Mouse (Mus musculus) kidney, embryonic 14.5 days (tissue): ENCODE data around the gene Aldh1a2. TPM values are rescaled to one million over a fixed set of nuclear protein-coding genes. Genes with fewer than 3 reads are reported as not detected.

Experiments used
- ATAC-seq: fragments of 200-750 bp; cut with Nextera tagmentation; 2 replicates; pipeline ENCODE4 v1.8.0; 2017; ENCODE audit warnings: moderate number of reproducible peaks, mild to moderate bottlenecking, moderate TSS enrichment, moderate library complexity; ENCODE audit not compliant: low FRiP score, low TSS enrichment
- H3K27ac ChIP-seq: fragments of 300-500 bp; sonication (generic); 2 replicates; pipeline ENCODE4 v1.5.1; 2014; ENCODE audit warnings: low read depth, mild to moderate bottlenecking, low read length, moderate library complexity, mixed read lengths
- H3K27me3 ChIP-seq: fragments of 300-500 bp; sonication (generic); 2 replicates; pipeline ENCODE4 v1.6.1; 2014; ENCODE audit warnings: mild to moderate bottlenecking, low read length; ENCODE audit not compliant: control insufficient read depth, insufficient read depth
- H3K36me3 ChIP-seq: fragments of 300-500 bp; sonication (generic); 2 replicates; pipeline ENCODE4 v1.6.1; 2014; ENCODE audit warnings: low read length, mixed read lengths; ENCODE audit not compliant: control insufficient read depth, insufficient read depth
- H3K4me1 ChIP-seq: fragments of 300-500 bp; sonication (generic); 2 replicates; pipeline ENCODE4 v1.6.1; 2014; ENCODE audit warnings: low read length, mixed read lengths; ENCODE audit not compliant: control insufficient read depth, insufficient read depth
- H3K4me2 ChIP-seq: fragments of 300-500 bp; sonication (generic); replicated peaks from 2 replicates; pipeline ENCODE4 v1.6.1; 2014; ENCODE audit warnings: low read depth, mild to moderate bottlenecking, low read length
- H3K4me3 ChIP-seq: fragments of 300-500 bp; sonication (generic); 2 replicates; pipeline ENCODE4 v1.5.1; 2014; ENCODE audit warnings: mild to moderate bottlenecking, low read length
- H3K9ac ChIP-seq: fragments of 300-500 bp; sonication (generic); 2 replicates; pipeline ENCODE4 v1.6.1; 2014; ENCODE audit warnings: low read depth, mild to moderate bottlenecking, low read length, moderate library complexity
- H3K9me3 ChIP-seq: fragments of 300-500 bp; sonication (generic); 2 replicates; pipeline ENCODE4 v1.6.1; 2016; ENCODE audit warnings: low read length; ENCODE audit not compliant: control insufficient read depth
- WGBS: fragments of 180-500 bp; shearing (Covaris S2); extraction: QIAGEN DNeasy Blood & Tissue Kit; methylation state at CpG from one replicate; pipeline ENCODE4 v1.1.7; 2014; 5-methylcytosine and 5-hydroxymethylcytosine counted together
- polyA plus RNA-seq: library from polyadenylated mRNA; unstranded; fragments of >200 nt; fragmentation: Nextera tagmentation; extraction: Ambion mirVana; gene quantifications from 2 replicates; pipeline ENCODE4 v1.2.1, GENCODE M21; 2014

Aldh1a2 gene
- polyA plus RNA-seq, 1 experiment from 2014 or later, result 400 TPM

- Histone ChIP-seq H3K27ac (no peak overlapping the region), H3K4me3 (no peak overlapping the region), H3K36me3 (no peaks in the 10 kb centered on the region), H3K4me2 (no peak overlapping the region), H3K9me3 (no peaks in the 10 kb centered on the region), H3K4me1 (peaks cover 4% of the 10 kb centered on the region; the same call in 1 of the 2 replicates), H3K27me3 (no peaks in the 10 kb centered on the region), H3K9ac (no peak overlapping the region)
- ATAC-seq, result no peak
- WGBS, result 46% methylated on average over 10 of the region's 10 CpGs
Observed at GRCm38 (mm10) chr9:71227226-71227970, 11.8 kb downstream of the Aldh1a2 start.

GRCm38 (mm10) chr9:71230011-71230410, 14.4 kb downstream of the Aldh1a2 start:
- no peak overlapping the region for H3K4me3 ChIP-seq
- H3K27ac ChIP-seq, result no peak overlapping the region
- H3K36me3 ChIP-seq, result no peaks in the 10 kb centered on the region
- H3K9ac ChIP-seq, result no peak overlapping the region
- no peak overlapping the region for H3K4me2 ChIP-seq
- 10% methylated on average over 6 of the region's 6 CpGs for WGBS
- no peaks in the 10 kb centered on the region for H3K27me3 ChIP-seq
- ATAC-seq, result no peak
- H3K9me3 ChIP-seq, result no peaks in the 10 kb centered on the region
- H3K4me1 ChIP-seq, result peaks cover 4% of the 10 kb centered on the region; the same call in 1 of the 2 replicates

GRCm38 (mm10) chr9:71236540-71236939, 21.0 kb downstream of the Aldh1a2 start:
- H3K4me1 ChIP-seq, result peaks cover 9% of the 10 kb centered on the region
- H3K4me2 ChIP-seq, result no peak overlapping the region
- H3K9ac ChIP-seq, result no peak overlapping the region
- no peak overlapping the region for H3K4me3 ChIP-seq
- H3K27ac ChIP-seq, result no peak overlapping the region
- no peak for ATAC-seq
- no peaks in the 10 kb centered on the region for H3K9me3 ChIP-seq
- H3K36me3 ChIP-seq, result no peaks in the 10 kb centered on the region
- 81% methylated on average over 1 of the region's 1 CpGs for WGBS
- H3K27me3 ChIP-seq, result no peaks in the 10 kb centered on the region

- H3K4me1 ChIP-seq, result peaks cover 19% of the 10 kb centered on the region
- WGBS, result 81% methylated on average over 2 of the region's 2 CpGs
- H3K9ac ChIP-seq, result no peak overlapping the region
- H3K27me3 ChIP-seq, result no peaks in the 10 kb centered on the region
- no peak overlapping the region for H3K27ac ChIP-seq
- H3K36me3 ChIP-seq, result no peaks in the 10 kb centered on the region
- no peaks in the 10 kb centered on the region for H3K9me3 ChIP-seq
- no peak overlapping the region for H3K4me2 ChIP-seq
- ATAC-seq, result no peak
- no peak overlapping the region for H3K4me3 ChIP-seq
Observed at GRCm38 (mm10) chr9:71239926-71240325, 24.3 kb downstream of the Aldh1a2 start.

GRCm38 (mm10) chr9:71241515-71242411, 26.2 kb downstream of the Aldh1a2 start:
- no peak overlapping the region for H3K4me2 ChIP-seq
- H3K36me3 ChIP-seq, result no peaks in the 10 kb centered on the region
- ATAC-seq, result peak; percentile 84
- no peak overlapping the region for H3K4me3 ChIP-seq
- no peaks in the 10 kb centered on the region for H3K9me3 ChIP-seq
- WGBS, result 24% methylated on average over 10 of the region's 10 CpGs
- peaks cover 13% of the 10 kb centered on the region for H3K4me1 ChIP-seq
- H3K9ac ChIP-seq, result no peak overlapping the region
- H3K27me3 ChIP-seq, result no peaks in the 10 kb centered on the region
- H3K27ac ChIP-seq, result peak overlapping the region; percentile 20; the same call in 1 of the 2 replicates

- peak; percentile 32; the same call in 1 of the 2 replicates for ATAC-seq
- H3K27me3 ChIP-seq, result no peaks in the 10 kb centered on the region
- H3K9me3 ChIP-seq, result no peaks in the 10 kb centered on the region
- no peak overlapping the region for H3K9ac ChIP-seq
- H3K27ac ChIP-seq, result peak overlapping the region; percentile 14; the same call in 1 of the 2 replicates
- H3K4me3 ChIP-seq, result no peak overlapping the region
- H3K36me3 ChIP-seq, result no peaks in the 10 kb centered on the region
- 47% methylated on average over 5 of the region's 5 CpGs for WGBS
- no peak overlapping the region for H3K4me2 ChIP-seq
- peaks cover 13% of the 10 kb centered on the region for H3K4me1 ChIP-seq
Observed at GRCm38 (mm10) chr9:71242412-71242781, 26.8 kb downstream of the Aldh1a2 start.

GRCm38 (mm10) chr9:71254380-71254779, 38.8 kb downstream of the Aldh1a2 start:
- Histone ChIP-seq H3K27me3 (no peaks in the 10 kb centered on the region), H3K4me1 (no peaks in the 10 kb centered on the region), H3K4me3 (no peak overlapping the region), H3K36me3 (peaks cover 13% of the 10 kb centered on the region; the same call in 1 of the 2 replicates), H3K27ac (no peak overlapping the region), H3K4me2 (no peak overlapping the region), H3K9ac (no peak overlapping the region), H3K9me3 (no peaks in the 10 kb centered on the region)
- ATAC-seq, result no peak
- 68% methylated on average over 2 of the region's 2 CpGs for WGBS

GRCm38 (mm10) chr9:71262711-71263110, 47.1 kb downstream of the Aldh1a2 start:
- Histone ChIP-seq H3K9ac (no peak overlapping the region), H3K4me2 (no peak overlapping the region), H3K27ac (no peak overlapping the region), H3K27me3 (no peaks in the 10 kb centered on the region), H3K36me3 (peaks cover 19% of the 10 kb centered on the region), H3K9me3 (no peaks in the 10 kb centered on the region), H3K4me1 (no peaks in the 10 kb centered on the region), H3K4me3 (no peak overlapping the region)
- 78% methylated on average over 3 of the region's 3 CpGs for WGBS
- no peak for ATAC-seq

GRCm38 (mm10) chr9:71269711-71270110, 54.1 kb downstream of the Aldh1a2 start:
- Histone ChIP-seq H3K27me3 (no peaks in the 10 kb centered on the region), H3K4me2 (no peak overlapping the region), H3K36me3 (peaks cover 19% of the 10 kb centered on the region), H3K9me3 (no peaks in the 10 kb centered on the region), H3K27ac (no peak overlapping the region), H3K9ac (no peak overlapping the region), H3K4me3 (no peak overlapping the region), H3K4me1 (no peaks in the 10 kb centered on the region)
- 79% methylated on average over 5 of the region's 5 CpGs for WGBS
- no peak for ATAC-seq
